Mouse (Mus musculus): ENCODE measurements at regions not wholly inside any gene's neighbourhood (a gene's known extent, or its start where the extent isn't known, plus 50 kb on each side); places are given as distances from the start of the nearest gene placed in this dataset.

- TF ChIP-seq POLR2A (IDR thresholded peaks at IDR 0.05; ENCODE audit: borderline replicate concordance, low read depth, low read length) = no peak
- TF ChIP-seq CTCF (IDR thresholded peaks at IDR 0.05; ENCODE audit: low read depth, low read length) = no peak
Observed at GRCm38 (mm10) chr6:51268931-51269330, 163.5 kb upstream of the Nfe2l3 start.

Measured in bone marrow macrophage, adult 2 months (primary cell).